Mouse (Mus musculus) megakaryocyte, embryonic 14.5 days (primary cell): Measurements from ENCODE around the gene Gpalpp1.

Experiments used
- FLI1 ChIP-seq: IDR thresholded peaks from 2 replicates; pipeline ENCODE4 v1.6.1; 2012; ENCODE audit warnings: low read length, inconsistent platforms, mixed read lengths
- GATA1 ChIP-seq: IDR thresholded peaks from 3 replicates; pipeline ENCODE4 v1.6.1; 2012; ENCODE audit warnings: mixed read lengths, low read length, inconsistent platforms, borderline replicate concordance

DNA sequence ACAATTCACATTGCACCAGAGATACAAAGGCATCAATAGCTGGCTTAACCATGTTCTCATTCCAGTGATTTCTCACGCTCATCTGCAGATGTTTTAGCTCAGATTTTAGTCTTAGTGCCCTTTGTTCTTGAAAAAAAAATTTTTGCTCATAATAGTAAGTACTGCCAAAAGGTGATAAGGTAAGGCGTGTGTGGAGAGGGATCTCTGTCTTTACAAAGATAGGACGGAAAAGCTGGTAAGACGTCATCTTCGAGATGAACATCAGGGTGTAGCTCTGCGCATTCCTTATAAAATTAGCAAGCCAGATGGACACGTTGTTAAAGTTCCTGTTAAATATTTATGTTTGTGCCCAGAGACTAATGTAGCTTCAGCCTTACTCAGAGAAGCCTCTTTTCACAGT is 35.3 kb upstream of the Gpalpp1 start:
- TF ChIP-seq GATA1 (no peak), FLI1 (no peak)
